Mouse (Mus musculus): ENCODE results near the gene Eid3. TPM values are rescaled to one million over a fixed set of nuclear protein-coding genes. Genes with fewer than 3 reads are reported as not detected.
A peak's percentile ranks its signal among the peaks of the same experiment; 100 is the strongest.

Eid3 gene
- total RNA-seq, 1 experiment from 2014 or later, result 3.3 TPM

GRCm38 (mm10) chr10:82860181-82860928 lies 6.1 kb upstream of the Eid3 start:
- ATAC-seq (replicated peaks; ENCODE audit: low read depth, poor library complexity, severe bottlenecking), result peak; percentile 31

- ATAC-seq (replicated peaks; ENCODE audit: low read depth, poor library complexity, severe bottlenecking), result no peak
Observed at GRCm38 (mm10) chr10:82860929-82861315, 5.5 kb upstream of the Eid3 start.

- peak; percentile 8 for ATAC-seq (replicated peaks; ENCODE audit: low read depth, poor library complexity, severe bottlenecking)
Observed at GRCm38 (mm10) chr10:82863106-82863680, 3.2 kb upstream of the Eid3 start.

GRCm38 (mm10) chr10:82863827-82864226 lies 2.6 kb upstream of the Eid3 start:
- ATAC-seq (replicated peaks; ENCODE audit: low read depth, poor library complexity, severe bottlenecking), result no peak

- peak; percentile 26 for ATAC-seq (replicated peaks; ENCODE audit: low read depth, poor library complexity, severe bottlenecking)
Observed at GRCm38 (mm10) chr10:82866832-82867231, 406 bp downstream of the Eid3 start.

- ATAC-seq (replicated peaks; ENCODE audit: low read depth, poor library complexity, severe bottlenecking), result no peak
Observed at GRCm38 (mm10) chr10:82868418-82869086, 2.1 kb downstream of the Eid3 start.

GRCm38 (mm10) chr10:82875446-82875845 lies 9.0 kb downstream of the Eid3 start:
- ATAC-seq (replicated peaks; ENCODE audit: low read depth, poor library complexity, severe bottlenecking), result no peak

GRCm38 (mm10) chr10:82876076-82876796 lies 9.8 kb downstream of the Eid3 start:
- ATAC-seq (replicated peaks; ENCODE audit: low read depth, poor library complexity, severe bottlenecking), result peak; percentile 76

GRCm38 (mm10) chr10:82887354-82887753 lies 20.9 kb downstream of the Eid3 start:
- ATAC-seq (replicated peaks; ENCODE audit: low read depth, poor library complexity, severe bottlenecking), result no peak

- ATAC-seq (replicated peaks; ENCODE audit: low read depth, poor library complexity, severe bottlenecking), result no peak
Observed at GRCm38 (mm10) chr10:82888576-82888975, 22.1 kb downstream of the Eid3 start.

- peak; percentile 41 for ATAC-seq (replicated peaks; ENCODE audit: low read depth, poor library complexity, severe bottlenecking)
Observed at GRCm38 (mm10) chr10:82889447-82889973, 23.1 kb downstream of the Eid3 start.

- ATAC-seq (replicated peaks; ENCODE audit: low read depth, poor library complexity, severe bottlenecking), result no peak
Observed at GRCm38 (mm10) chr10:82890936-82891335, 24.5 kb downstream of the Eid3 start.

GRCm38 (mm10) chr10:82891427-82891826 lies 25.0 kb downstream of the Eid3 start:
- ATAC-seq (replicated peaks; ENCODE audit: low read depth, poor library complexity, severe bottlenecking), result no peak

GRCm38 (mm10) chr10:82892442-82893055 lies 26.1 kb downstream of the Eid3 start:
- ATAC-seq (replicated peaks; ENCODE audit: low read depth, poor library complexity, severe bottlenecking), result no peak

- ATAC-seq (replicated peaks; ENCODE audit: low read depth, poor library complexity, severe bottlenecking), result peak; percentile 73
Observed at GRCm38 (mm10) chr10:82893872-82894650, 27.6 kb downstream of the Eid3 start.

- no peak for ATAC-seq (replicated peaks; ENCODE audit: low read depth, poor library complexity, severe bottlenecking)
Observed at GRCm38 (mm10) chr10:82897936-82898335, 31.5 kb downstream of the Eid3 start.

GRCm38 (mm10) chr10:82898893-82899292 lies 32.5 kb downstream of the Eid3 start:
- no peak for ATAC-seq (replicated peaks; ENCODE audit: low read depth, poor library complexity, severe bottlenecking)

GRCm38 (mm10) chr10:82899810-82900421 lies 33.5 kb downstream of the Eid3 start:
- peak; percentile 85 for ATAC-seq (replicated peaks; ENCODE audit: low read depth, poor library complexity, severe bottlenecking)

GRCm38 (mm10) chr10:82900546-82900945 lies 34.1 kb downstream of the Eid3 start:
- ATAC-seq (replicated peaks; ENCODE audit: low read depth, poor library complexity, severe bottlenecking), result no peak

Measured in common myeloid progenitor, adult 5-6 weeks (primary cell).